Mouse (Mus musculus): Measurements from ENCODE around the gene Cpeb3.

- TF ChIP-seq GATA1 (IDR thresholded peaks at IDR 0.05; ENCODE audit: borderline replicate concordance, low read length) (no peak), FLI1 (IDR thresholded peaks at IDR 0.05; ENCODE audit: low read length) (no peak)
Measured at GRCm38 (mm10) chr19:37115824-37116223, 92.6 kb downstream of the Cpeb3 start.
